Mouse (Mus musculus): ENCODE results near the gene Cadps.

Gene Cadps

GRCm38 (mm10) chr14:12730979-12731378 lies 91.9 kb downstream of the Cadps start:
- DNase-seq (ENCODE audit: low spot score in 2 of 2), result no peak

- no peak for DNase-seq (ENCODE audit: low spot score in 2 of 2)
These were observed 100.3 kb downstream of the Cadps start for GRCm38 (mm10) chr14:12722452-12723194.

GRCm38 (mm10) chr14:12718766-12719165 lies 104.1 kb downstream of the Cadps start:
- no peak for DNase-seq (ENCODE audit: low spot score in 2 of 2)

GRCm38 (mm10) chr14:12715906-12716659 lies 106.8 kb downstream of the Cadps start:
- DNase-seq (ENCODE audit: low spot score in 2 of 2), result no peak

GRCm38 (mm10) chr14:12707395-12707794 lies 115.5 kb downstream of the Cadps start:
- DNase-seq (ENCODE audit: low spot score in 2 of 2), result no peak

- DNase-seq (ENCODE audit: low spot score in 2 of 2), result no peak
These were observed 118.4 kb downstream of the Cadps start for GRCm38 (mm10) chr14:12704461-12704860.

- peak in 1 of 2 experiments; percentile 32 for DNase-seq (ENCODE audit: low spot score in 2 of 2)
These were observed 132.7 kb downstream of the Cadps start for GRCm38 (mm10) chr14:12690201-12690600.

- no peak for DNase-seq (ENCODE audit: low spot score in 2 of 2)
These were observed 137.9 kb downstream of the Cadps start for GRCm38 (mm10) chr14:12685015-12685414.

GRCm38 (mm10) chr14:12680819-12681638 lies 141.8 kb downstream of the Cadps start:
- peak in 1 of 2 experiments; percentile 42 for DNase-seq (ENCODE audit: low spot score in 2 of 2)

- DNase-seq (ENCODE audit: low spot score in 2 of 2), result no peak
These were observed 161.4 kb downstream of the Cadps start for GRCm38 (mm10) chr14:12661430-12661829.

GRCm38 (mm10) chr14:12657351-12657750 lies 165.5 kb downstream of the Cadps start:
- no peak for DNase-seq (ENCODE audit: low spot score in 2 of 2)

- no peak for DNase-seq (ENCODE audit: low spot score in 2 of 2)
These were observed 179.9 kb downstream of the Cadps start for GRCm38 (mm10) chr14:12642868-12643512.

- DNase-seq (ENCODE audit: low spot score in 2 of 2), result no peak
These were observed 184.1 kb downstream of the Cadps start for GRCm38 (mm10) chr14:12638762-12639161.

- no peak for DNase-seq (ENCODE audit: low spot score in 2 of 2)
These were observed 185.6 kb downstream of the Cadps start for GRCm38 (mm10) chr14:12637121-12637754.

- peak in 1 of 2 experiments; percentile 55 for DNase-seq (ENCODE audit: low spot score in 2 of 2)
These were observed 198.4 kb downstream of the Cadps start for GRCm38 (mm10) chr14:12624256-12625130.

GRCm38 (mm10) chr14:12607025-12607424 lies 215.9 kb downstream of the Cadps start:
- DNase-seq (ENCODE audit: low spot score in 2 of 2), result no peak

- DNase-seq (ENCODE audit: low spot score in 2 of 2), result no peak
These were observed 216.7 kb downstream of the Cadps start for GRCm38 (mm10) chr14:12606202-12606601.

GRCm38 (mm10) chr14:12602080-12602479 lies 220.8 kb downstream of the Cadps start:
- no peak for DNase-seq (ENCODE audit: low spot score in 2 of 2)

GRCm38 (mm10) chr14:12595326-12595725 lies 227.6 kb downstream of the Cadps start:
- DNase-seq (ENCODE audit: low spot score in 2 of 2), result no peak

GRCm38 (mm10) chr14:12592472-12593075 lies 230.3 kb downstream of the Cadps start:
- no peak for DNase-seq (ENCODE audit: low spot score in 2 of 2)

All from left cerebral cortex, adult 9 months (tissue).